Mouse (Mus musculus) heart, embryonic 14.5 days (tissue): ENCODE results near the gene Epb41. TPM values are rescaled to one million over a fixed set of nuclear protein-coding genes. Genes with fewer than 3 reads are reported as not detected.

ENCODE experiments used
- ATAC-seq: fragments of 200-750 bp; cut with Nextera tagmentation; 2 replicates; pipeline ENCODE4 v1.8.0; 2017; ENCODE audit warnings: low read depth, moderate TSS enrichment; ENCODE audit not compliant: insufficient number of reproducible peaks, insufficient read depth, low FRiP score
- H3K27ac ChIP-seq, 2 experiments: fragments of 200-500 bp in 1 of 2; fragments of 300-500 bp in 1 of 2; sonication (generic) in 1 of 2; replicated peaks in 1 of 2; 2 replicates each; pipeline ENCODE4 v1.5.1; 2012 to 2014; ENCODE audit warnings: low read depth in 2 of 2, low read length in 2 of 2, control low read depth in 1 of 2, mild to moderate bottlenecking in 1 of 2, mixed read lengths in 1 of 2; ENCODE audit not compliant: control insufficient read depth in 1 of 2, insufficient read depth in 1 of 2
- H3K27me3 ChIP-seq: fragments of 300-500 bp; sonication (generic); 2 replicates; pipeline ENCODE4 v1.6.1; 2014; ENCODE audit warnings: mild to moderate bottlenecking, low read length, control low read depth; ENCODE audit not compliant: control insufficient read depth, insufficient read depth
- H3K36me3 ChIP-seq: fragments of 300-500 bp; sonication (generic); 2 replicates; pipeline ENCODE4 v1.6.1; 2014; ENCODE audit warnings: mild to moderate bottlenecking, control low read depth, low read length, mixed read lengths; ENCODE audit not compliant: control insufficient read depth, insufficient read depth
- H3K4me1 ChIP-seq, 2 experiments: fragments of 200-500 bp in 1 of 2; fragments of 300-500 bp in 1 of 2; sonication (generic) in 1 of 2; 2 replicates each; pipeline ENCODE4 v1.6.1; 2012 to 2014; ENCODE audit warnings: low read length in 2 of 2, control low read depth in 1 of 2, mixed read lengths in 1 of 2; ENCODE audit not compliant: control insufficient read depth in 2 of 2, insufficient read depth in 2 of 2
- H3K4me2 ChIP-seq: fragments of 300-500 bp; sonication (generic); 2 replicates; pipeline ENCODE4 v1.6.1; 2014; ENCODE audit warnings: mild to moderate bottlenecking, low read length
- H3K4me3 ChIP-seq, 2 experiments: fragments of 200-500 bp in 1 of 2; fragments of 300-500 bp in 1 of 2; sonication (generic) in 1 of 2; 2 replicates each; pipeline ENCODE4 v1.5.1; 2012 to 2014; ENCODE audit warnings: low read length in 2 of 2, mild to moderate bottlenecking in 2 of 2, control low read depth in 1 of 2, low read depth in 1 of 2, moderate library complexity in 1 of 2; ENCODE audit not compliant: control insufficient read depth in 1 of 2, insufficient read depth in 1 of 2
- H3K9ac ChIP-seq: fragments of 300-500 bp; sonication (generic); 2 replicates; pipeline ENCODE4 v1.6.1; 2014; ENCODE audit warnings: mild to moderate bottlenecking, low read length
- H3K9me3 ChIP-seq: fragments of 300-500 bp; sonication (generic); 2 replicates; pipeline ENCODE4 v1.6.1; 2016; ENCODE audit warnings: low read length, control low read depth; ENCODE audit not compliant: control insufficient read depth
- WGBS: fragments of 180-500 bp; shearing (Covaris S2); extraction: QIAGEN DNeasy Blood & Tissue Kit; methylation state at CpG from one replicate; pipeline ENCODE4 v1.1.7; 2014; 5-methylcytosine and 5-hydroxymethylcytosine counted together
- polyA plus RNA-seq: library from polyadenylated mRNA; unstranded; fragments of >200 nt; fragmentation: Nextera tagmentation; extraction: Ambion mirVana; gene quantifications from 2 replicates; pipeline ENCODE4 v1.2.1, GENCODE M21; 2014

Gene Epb41
- polyA plus RNA-seq, 1 experiment from 2014 or later: 45.7 TPM

GRCm38 (mm10) chr4:132029851-132030741 lies 45.0 kb downstream of the Epb41 start:
- Histone ChIP-seq H3K4me3 (no peak overlapping the region), H3K36me3 (no peaks in the 10 kb centered on the region), H3K27ac (no peak overlapping the region), H3K27me3 (no peaks in the 10 kb centered on the region), H3K9ac (no peak overlapping the region), H3K4me2 (0 out of 2 replicates have a peak overlapping the region, but pooled peaks have one; percentile 5), H3K9me3 (no peaks in the 10 kb centered on the region), H3K4me1 (peaks cover 5 to 25% of the 10 kb centered on the region in 2 experiments)
- 42% methylated on average over 10 of the region's 10 CpGs for WGBS
- ATAC-seq: no peak

GRCm38 (mm10) chr4:132027806-132028205 lies 47.3 kb downstream of the Epb41 start:
- no peak for ATAC-seq
- Histone ChIP-seq H3K27ac (no peak overlapping the region), H3K4me3 (no peak overlapping the region), H3K27me3 (no peaks in the 10 kb centered on the region), H3K9ac (no peak overlapping the region), H3K4me1 (peaks cover 5 to 25% of the 10 kb centered on the region in 2 experiments), H3K36me3 (no peaks in the 10 kb centered on the region), H3K4me2 (no peak overlapping the region), H3K9me3 (no peaks in the 10 kb centered on the region)
- 92% methylated on average over 1 of the region's 1 CpGs for WGBS

- Histone ChIP-seq H3K4me1 (peaks cover 5 to 25% of the 10 kb centered on the region in 2 experiments), H3K9me3 (no peaks in the 10 kb centered on the region), H3K4me2 (no peak overlapping the region), H3K4me3 (no peak overlapping the region), H3K36me3 (no peaks in the 10 kb centered on the region), H3K27ac (no peak overlapping the region), H3K27me3 (no peaks in the 10 kb centered on the region), H3K9ac (no peak overlapping the region)
- ATAC-seq: no peak
- 86% methylated on average over 6 of the region's 6 CpGs for WGBS
Measured at GRCm38 (mm10) chr4:132027167-132027566, 48.0 kb downstream of the Epb41 start.

- Histone ChIP-seq H3K9me3 (no peaks in the 10 kb centered on the region), H3K27me3 (no peaks in the 10 kb centered on the region), H3K27ac (no peak overlapping the region), H3K4me2 (no peak overlapping the region), H3K9ac (no peak overlapping the region), H3K4me3 (no peak overlapping the region), H3K36me3 (no peaks in the 10 kb centered on the region), H3K4me1 (peaks cover 5 to 21% of the 10 kb centered on the region in 2 experiments)
- no peak for ATAC-seq
- 64% methylated on average over 5 of the region's 5 CpGs for WGBS
Measured at GRCm38 (mm10) chr4:132025738-132026527, 49.2 kb downstream of the Epb41 start.

- Histone ChIP-seq H3K27ac (no peak overlapping the region), H3K4me2 (no peak overlapping the region), H3K4me3 (no peak overlapping the region), H3K27me3 (no peaks in the 10 kb centered on the region), H3K4me1 (peaks cover 2 to 20% of the 10 kb centered on the region in 2 experiments; a peak in 3 of 4 replicates), H3K36me3 (no peaks in the 10 kb centered on the region), H3K9ac (no peak overlapping the region), H3K9me3 (no peaks in the 10 kb centered on the region)
- 69% methylated on average over 2 of the region's 2 CpGs for WGBS
- ATAC-seq: no peak
Measured at GRCm38 (mm10) chr4:132025264-132025663, 49.9 kb downstream of the Epb41 start.

GRCm38 (mm10) chr4:132023816-132024215 lies 51.3 kb downstream of the Epb41 start:
- ATAC-seq: no peak
- Histone ChIP-seq H3K9ac (no peak overlapping the region), H3K4me2 (no peak overlapping the region), H3K27ac (no peak overlapping the region), H3K9me3 (no peaks in the 10 kb centered on the region), H3K36me3 (no peaks in the 10 kb centered on the region), H3K27me3 (no peaks in the 10 kb centered on the region), H3K4me3 (no peak overlapping the region), H3K4me1 (peaks cover 0 to 19% of the 10 kb centered on the region in 2 experiments; a peak in 3 of 4 replicates)
- 93% methylated on average over 2 of the region's 2 CpGs for WGBS

- H3K4me1 ChIP-seq: peaks cover 0 to 15% of the 10 kb centered on the region in 2 experiments; a peak in 3 of 4 replicates
- H3K9ac ChIP-seq: no peak overlapping the region
- no peaks in the 10 kb centered on the region for H3K36me3 ChIP-seq
- no peaks in the 10 kb centered on the region for H3K9me3 ChIP-seq
- H3K27ac ChIP-seq: no peak overlapping the region
- 96% methylated on average over 4 of the region's 4 CpGs for WGBS
- no peak overlapping the region for H3K4me3 ChIP-seq
- no peaks in the 10 kb centered on the region for H3K27me3 ChIP-seq
- no peak for ATAC-seq
- H3K4me2 ChIP-seq: no peak overlapping the region
Measured at GRCm38 (mm10) chr4:132022639-132023038, 52.5 kb downstream of the Epb41 start.
